Mouse (Mus musculus): ENCODE measurements at regions not wholly inside any gene's neighbourhood (a gene's known extent, or its start where the extent isn't known, plus 50 kb on each side); places are given as distances from the start of the nearest gene placed in this dataset.
A peak's percentile ranks its signal among the peaks of the same experiment; 100 is the strongest.

DNA sequence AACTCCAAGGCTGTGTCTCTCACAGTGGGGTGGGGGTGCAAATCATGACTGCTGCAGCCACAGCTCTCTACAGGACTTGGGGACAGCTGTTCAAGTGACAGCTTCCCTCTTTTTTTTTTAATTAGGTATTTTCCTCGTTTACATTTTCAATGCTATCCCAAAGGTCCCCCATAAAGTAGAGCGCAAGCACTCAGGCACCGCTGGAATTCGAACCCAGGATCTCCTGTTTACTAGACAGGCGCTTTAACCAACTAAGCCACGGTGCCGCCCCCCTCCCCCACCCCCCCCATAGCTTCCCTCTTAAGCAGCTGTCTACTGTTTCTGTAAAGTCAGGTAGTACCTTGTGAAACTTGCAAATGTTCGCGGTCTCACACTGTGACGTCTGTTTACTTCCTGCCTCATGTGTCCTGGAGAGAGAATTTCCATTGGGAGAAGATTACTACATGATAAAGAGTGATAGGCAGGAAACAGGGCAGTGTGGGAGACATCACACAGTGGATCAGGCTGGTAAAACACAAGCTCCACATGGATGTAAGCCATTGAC lies 324.7 kb downstream of the 1700129C05Rik start:
- no peak for DNase-seq (ENCODE audit: low spot score)

DNA sequence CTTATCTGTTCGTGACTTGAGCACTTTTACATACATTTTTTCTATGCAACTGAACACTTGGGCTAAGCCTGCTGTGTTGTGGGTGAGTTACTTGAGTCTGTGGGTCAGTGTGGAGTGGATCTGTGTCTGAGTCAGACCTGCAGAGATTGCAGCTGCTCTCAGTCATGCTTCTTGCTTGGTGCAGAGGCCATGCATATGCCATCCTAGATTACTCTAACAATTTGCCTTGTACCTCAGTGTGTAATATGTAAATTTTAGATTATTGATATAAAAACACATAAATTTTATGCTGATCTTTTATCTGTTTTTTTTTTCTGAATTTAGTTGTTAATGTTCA lies 326.2 kb downstream of the 1700129C05Rik start:
- no peak for DNase-seq (ENCODE audit: low spot score)

GRCm38 (mm10) chr14:58815616-58816539 lies 326.8 kb downstream of the 1700129C05Rik start:
- no peak for DNase-seq (ENCODE audit: low spot score)

DNA sequence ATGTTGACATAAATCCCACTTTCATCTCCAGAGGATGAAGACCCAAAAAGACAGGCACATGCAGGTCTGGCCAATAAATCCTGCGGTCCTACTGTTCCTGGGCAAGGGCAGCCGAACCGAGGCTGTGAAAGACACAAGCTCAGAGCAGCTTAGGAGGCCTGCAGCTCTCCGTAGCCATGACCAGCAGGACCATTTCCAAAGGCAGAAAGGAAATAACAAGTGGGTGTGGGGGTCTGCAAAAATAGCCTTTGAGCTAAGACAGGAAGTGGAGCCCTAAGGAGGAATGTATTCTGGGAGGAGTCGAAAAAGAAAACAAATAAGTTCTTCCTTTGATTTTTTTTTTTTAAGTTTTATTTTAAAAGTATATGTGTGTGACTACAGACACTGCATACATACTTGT lies 330.1 kb downstream of the 1700129C05Rik start:
- DNase-seq (ENCODE audit: low spot score) = no peak

DNA sequence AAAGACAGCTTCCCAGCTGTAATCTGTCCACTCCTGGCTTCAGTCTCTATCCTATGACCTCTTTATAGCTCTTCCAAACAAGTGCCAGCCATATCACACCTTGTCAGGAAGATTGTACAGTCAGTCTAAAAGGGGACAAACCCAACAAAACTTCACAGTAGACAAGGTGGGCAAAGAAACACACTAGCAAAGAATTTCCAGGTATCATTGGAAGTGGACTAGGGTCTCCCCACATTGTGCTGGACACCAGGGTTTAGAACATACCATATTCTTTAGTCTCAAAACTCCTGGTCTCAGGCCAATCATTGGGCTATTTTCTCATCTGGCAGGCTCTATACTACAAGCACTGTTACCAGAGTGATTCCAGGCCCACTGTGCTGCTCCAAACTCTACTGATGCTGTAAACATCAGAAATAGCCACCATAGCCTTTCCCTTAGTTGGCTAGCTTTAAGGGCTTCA lies 341.3 kb downstream of the 1700129C05Rik start:
- DNase-seq (ENCODE audit: low spot score) = no peak

GRCm38 (mm10) chr14:58788190-58788945 lies 354.3 kb downstream of the 1700129C05Rik start:
- no peak for DNase-seq (ENCODE audit: low spot score)

GRCm38 (mm10) chr14:58787618-58788017 lies 355.1 kb downstream of the 1700129C05Rik start:
- no peak for DNase-seq (ENCODE audit: low spot score)

GRCm38 (mm10) chr14:58786791-58787491 lies 355.8 kb downstream of the 1700129C05Rik start:
- peak; percentile 24 for DNase-seq (ENCODE audit: low spot score)

GRCm38 (mm10) chr14:58783201-58783600 lies 359.5 kb downstream of the 1700129C05Rik start:
- DNase-seq (ENCODE audit: low spot score) = no peak

GRCm38 (mm10) chr14:58780306-58780705 lies 362.4 kb downstream of the 1700129C05Rik start:
- no peak for DNase-seq (ENCODE audit: low spot score)

GRCm38 (mm10) chr14:58778675-58779074 lies 364.0 kb downstream of the 1700129C05Rik start:
- no peak for DNase-seq (ENCODE audit: low spot score)

GRCm38 (mm10) chr14:58761291-58761690 lies 381.4 kb downstream of the 1700129C05Rik start:
- DNase-seq (ENCODE audit: low spot score) = no peak

DNA sequence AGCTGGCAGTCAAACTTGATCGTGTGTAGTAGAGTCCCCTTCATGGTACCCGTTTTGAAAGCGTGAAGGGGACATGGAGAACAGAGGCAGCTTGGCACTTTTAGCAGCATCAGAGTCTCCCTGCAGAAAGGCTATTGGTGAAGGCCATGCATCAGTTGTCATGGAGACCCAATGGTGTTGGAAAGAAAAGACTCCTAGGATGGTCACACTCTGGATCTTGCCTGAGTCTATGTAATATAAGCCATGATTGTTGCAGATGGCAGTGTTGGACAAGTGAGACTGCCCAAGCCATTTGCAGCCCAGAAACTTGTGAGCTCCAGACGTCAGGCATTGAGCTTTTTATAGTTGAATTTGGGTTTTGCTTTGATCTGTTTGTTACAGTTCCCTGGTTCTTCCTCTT lies 382.9 kb downstream of the 1700129C05Rik start:
- no peak for DNase-seq (ENCODE audit: low spot score)

DNA sequence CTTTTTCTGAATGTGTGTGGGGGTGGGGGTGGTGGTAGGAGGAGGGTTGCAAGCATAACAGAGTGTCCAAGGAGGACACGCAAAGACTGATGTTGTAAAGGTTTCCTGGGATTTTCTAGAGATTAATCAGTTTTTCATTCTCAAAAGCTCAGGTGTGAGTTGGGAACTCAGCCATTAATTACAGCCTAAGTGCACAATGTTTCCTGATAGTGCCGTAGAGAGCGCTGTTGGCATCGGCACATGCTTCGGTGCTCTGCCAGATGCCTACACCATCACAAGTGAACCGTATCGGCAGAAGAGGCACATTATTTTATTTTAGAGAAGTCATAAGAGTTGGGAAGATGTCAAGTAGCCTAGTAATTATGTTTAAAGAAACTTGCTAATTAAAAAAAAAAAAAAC lies 388.9 kb downstream of the 1700129C05Rik start:
- DNase-seq (ENCODE audit: low spot score) = no peak

GRCm38 (mm10) chr14:58753136-58753535 lies 389.6 kb downstream of the 1700129C05Rik start:
- DNase-seq (ENCODE audit: low spot score) = no peak

DNA sequence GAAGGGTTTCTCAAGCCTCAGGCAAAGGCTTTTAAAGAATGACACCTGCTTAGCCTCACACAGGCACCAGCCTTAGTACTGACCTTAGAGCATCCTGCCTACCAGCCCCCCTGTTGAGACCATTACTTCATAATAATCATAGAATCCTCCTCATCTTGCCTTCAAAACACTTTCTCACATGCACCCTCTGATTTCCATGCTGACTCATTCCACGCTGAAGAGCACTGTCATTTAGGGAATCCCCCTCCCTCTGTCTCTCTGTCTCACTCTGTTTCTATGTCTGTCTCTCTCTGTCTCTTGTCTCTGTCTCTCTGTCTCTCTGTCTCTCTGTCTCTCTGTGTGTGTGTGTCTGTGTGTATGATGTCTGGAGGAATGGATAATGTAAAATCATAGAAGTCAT lies 416.3 kb downstream of the 1700129C05Rik start:
- DNase-seq (ENCODE audit: low spot score) = no peak

DNA sequence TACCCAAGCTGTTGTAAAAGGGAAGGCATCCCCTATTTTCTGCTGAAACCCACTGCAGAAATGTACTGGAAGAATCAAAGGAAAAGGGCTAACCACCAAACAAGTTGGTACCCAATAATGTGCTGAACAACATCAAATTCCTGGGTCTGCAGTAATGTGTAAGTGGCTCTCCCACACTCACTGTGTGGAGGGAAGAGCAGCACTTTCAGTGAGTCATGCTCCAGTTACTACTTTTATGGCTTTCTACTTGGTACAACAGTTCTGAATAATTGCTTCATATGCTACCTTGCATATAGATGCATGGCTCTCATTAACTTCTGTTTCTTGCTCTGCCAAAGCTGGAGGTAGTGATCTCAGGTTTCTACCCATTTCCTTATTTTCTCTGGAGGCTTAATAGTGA lies 427.8 kb downstream of the 1700129C05Rik start:
- DNase-seq (ENCODE audit: low spot score) = no peak

DNA sequence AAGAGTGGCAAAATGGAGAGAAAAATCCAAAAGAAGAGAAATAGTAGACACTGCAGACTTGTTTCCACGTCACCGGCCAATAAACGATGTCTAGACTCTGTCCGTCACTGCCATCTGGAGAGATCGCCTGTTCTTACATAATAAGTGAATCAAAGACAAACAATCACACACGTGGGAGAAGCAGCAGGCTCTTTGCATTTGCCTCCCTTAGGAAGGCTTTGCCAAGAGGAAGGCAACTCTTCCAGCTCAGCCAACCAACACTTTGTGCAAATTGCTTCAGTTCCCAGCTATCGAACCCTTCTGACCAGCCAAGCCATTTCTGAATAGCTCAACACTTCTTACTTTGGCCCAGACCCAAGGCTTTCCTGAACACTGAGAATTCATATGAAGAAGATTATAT lies 432.8 kb downstream of the 1700129C05Rik start:
- DNase-seq (ENCODE audit: low spot score) = no peak

- DNase-seq (ENCODE audit: low spot score) = no peak
These were observed 433.4 kb downstream of the 1700129C05Rik start for GRCm38 (mm10) chr14:58709281-58709680.

- peak; percentile 31 for DNase-seq (ENCODE audit: low spot score)
These were observed 440.9 kb downstream of the 1700129C05Rik start for GRCm38 (mm10) chr14:58701765-58702164.

GRCm38 (mm10) chr14:58691129-58691828 lies 451.4 kb downstream of the 1700129C05Rik start:
- DNase-seq (ENCODE audit: low spot score) = no peak
